Mouse (Mus musculus) CH12.LX (cell line): ENCODE results near the gene Rph3al. TPM values are rescaled to one million over a fixed set of nuclear protein-coding genes. Genes with fewer than 3 reads are reported as not detected.

Experiments used
- DNase-seq: peaks from one replicate; pipeline ENCODE4 v3.0.0-alpha.2; 2013; ENCODE audit errors: extremely low read depth
- H3K27ac ChIP-seq: 2 replicates; pipeline ENCODE4 v1.5.1; 2012; ENCODE audit warnings: low read depth, mild to moderate bottlenecking, control low read depth, moderate library complexity; ENCODE audit not compliant: insufficient read depth
- H3K27me3 ChIP-seq: replicated peaks from 2 replicates; pipeline ENCODE3; 2012; ENCODE audit warnings: inconsistent platforms
- H3K36me3 ChIP-seq, 2 experiments: replicated peaks in 1 of 2; 2 replicates each; pipeline versions ENCODE3 to v1.6.1; 2012; ENCODE audit warnings: inconsistent platforms in 1 of 2, low read length in 1 of 2, mild to moderate bottlenecking in 1 of 2, mixed read lengths in 1 of 2, moderate library complexity in 1 of 2; ENCODE audit not compliant: control insufficient read depth in 1 of 2, insufficient read depth in 1 of 2
- H3K4me1 ChIP-seq, 2 experiments: 2 replicates each; pipeline ENCODE4 v1.6.1; 2012; ENCODE audit warnings: inconsistent platforms in 1 of 2, moderate library complexity in 1 of 2; ENCODE audit not compliant: insufficient read depth in 2 of 2, control insufficient read depth in 1 of 2
- H3K4me2 ChIP-seq: 2 replicates; pipeline ENCODE4 v1.6.1; 2012; ENCODE audit warnings: low read depth, mild to moderate bottlenecking, control low read depth; ENCODE audit not compliant: poor library complexity, insufficient read depth, severe bottlenecking
- H3K4me3 ChIP-seq, 3 experiments: fragments of 150-350 bp in 1 of 3; sonication (generic) in 1 of 3; replicated peaks in 1 of 3; 2 replicates each; pipeline versions ENCODE3 to v1.5.1; 2011 to 2012; ENCODE audit warnings: low read depth in 2 of 3, low read length in 2 of 3, mild to moderate bottlenecking in 2 of 3, moderate library complexity in 2 of 3, control low read depth in 1 of 3, improper control_type of control experiment in 1 of 3, inconsistent platforms in 1 of 3, mixed read lengths in 1 of 3; ENCODE audit not compliant: poor library complexity in 1 of 3
- H3K79me2 ChIP-seq: replicated peaks from 2 replicates; pipeline ENCODE4 v1.6.1; 2012; ENCODE audit warnings: mild to moderate bottlenecking, moderate library complexity; ENCODE audit not compliant: control insufficient read depth, poor library complexity, insufficient read depth, severe bottlenecking; ENCODE audit errors: extremely low read depth
- H3K9ac ChIP-seq: 2 replicates; pipeline ENCODE4 v1.6.1; 2012; ENCODE audit warnings: low read depth, mild to moderate bottlenecking, control low read depth, moderate library complexity; ENCODE audit not compliant: insufficient read depth
- H3K9me3 ChIP-seq: replicated peaks from 2 replicates; pipeline ENCODE3; 2012; ENCODE audit warnings: low read length, inconsistent platforms, mixed read lengths
- BHLHE40 ChIP-seq: IDR thresholded peaks from 2 replicates; pipeline ENCODE4 v1.6.1; 2011; ENCODE audit warnings: mild to moderate bottlenecking, low read depth, low read length, improper control_type of control experiment
- CTCF ChIP-seq, 2 experiments: IDR thresholded peaks in 1 of 2; conservative IDR thresholded peaks in 1 of 2; 2 replicates each; pipeline ENCODE4 v1.5.1; 2011 to 2012; ENCODE audit warnings: low read depth in 2 of 2, low read length in 2 of 2, improper control_type of control experiment in 1 of 2, inconsistent platforms in 1 of 2, mild to moderate bottlenecking in 1 of 2, moderate library complexity in 1 of 2
- E2F4 ChIP-seq: IDR thresholded peaks from 2 replicates; pipeline ENCODE4 v1.6.1; 2011; ENCODE audit warnings: low read depth, low read length, improper control_type of control experiment; ENCODE audit not compliant: insufficient replicate concordance
- ELF1 ChIP-seq: IDR thresholded peaks from 2 replicates; pipeline ENCODE4 v1.6.1; 2014; ENCODE audit warnings: low read depth, mild to moderate bottlenecking, inconsistent platforms, low read length, improper control_type of control experiment
- EP300 ChIP-seq: IDR thresholded peaks from 2 replicates; pipeline ENCODE4 v1.6.1; 2011; ENCODE audit warnings: low read length, improper control_type of control experiment
- GABPA ChIP-seq: IDR thresholded peaks from 2 replicates; pipeline ENCODE4 v1.6.1; 2012; ENCODE audit warnings: low read depth, low read length, improper control_type of control experiment, inconsistent platforms; ENCODE audit not compliant: insufficient replicate concordance
- HCFC1 ChIP-seq: IDR thresholded peaks from 2 replicates; pipeline ENCODE4 v1.6.1; 2012; ENCODE audit warnings: low read depth, mild to moderate bottlenecking, inconsistent platforms, low read length, improper control_type of control experiment
- JUN ChIP-seq: IDR thresholded peaks from 2 replicates; pipeline ENCODE4 v1.6.1; 2011; ENCODE audit warnings: low read depth, mild to moderate bottlenecking, low read length, improper control_type of control experiment, moderate library complexity; ENCODE audit not compliant: insufficient read depth
- JUND ChIP-seq: conservative IDR thresholded peaks from 2 replicates; pipeline ENCODE4 v1.6.1; 2011; ENCODE audit warnings: low read depth, low read length, improper control_type of control experiment
- MAFK ChIP-seq: IDR thresholded peaks from 2 replicates; pipeline ENCODE4 v1.6.1; 2011; ENCODE audit warnings: low read length, improper control_type of control experiment; ENCODE audit not compliant: insufficient replicate concordance
- NELFE ChIP-seq: IDR thresholded peaks from 2 replicates; pipeline ENCODE4 v1.6.1; 2011; ENCODE audit warnings: low read depth, low read length, improper control_type of control experiment
- NRF1 ChIP-seq: IDR thresholded peaks from 2 replicates; pipeline ENCODE4 v1.6.1; 2014; ENCODE audit warnings: low read depth, mild to moderate bottlenecking, inconsistent platforms, low read length, improper control_type of control experiment, moderate library complexity
- POLR2A ChIP-seq: IDR thresholded peaks from 2 replicates; pipeline ENCODE4 v1.6.1; 2011; ENCODE audit warnings: low read depth, mild to moderate bottlenecking, improper control_type of control experiment, low read length
- POLR2AphosphoS2 ChIP-seq: IDR thresholded peaks from 2 replicates; pipeline ENCODE4 v1.6.1; 2011; ENCODE audit warnings: low read depth, low read length, improper control_type of control experiment
- RAD21 ChIP-seq: IDR thresholded peaks from 2 replicates; pipeline ENCODE4 v1.6.1; 2011; ENCODE audit warnings: low read depth, mild to moderate bottlenecking, low read length, improper control_type of control experiment, moderate library complexity
- TBP ChIP-seq: conservative IDR thresholded peaks from 2 replicates; pipeline ENCODE4 v1.6.1; 2011; ENCODE audit warnings: low read depth, low read length, improper control_type of control experiment
- UBTF ChIP-seq: IDR thresholded peaks from 2 replicates; pipeline ENCODE4 v1.6.1; 2012; ENCODE audit warnings: low read depth, mild to moderate bottlenecking, inconsistent platforms, low read length, improper control_type of control experiment, moderate library complexity
- USF1 ChIP-seq: IDR thresholded peaks from 2 replicates; pipeline ENCODE4 v1.6.1; 2014; ENCODE audit warnings: low read depth, mild to moderate bottlenecking, inconsistent platforms, low read length, improper control_type of control experiment
- USF2 ChIP-seq: conservative IDR thresholded peaks from 2 replicates; pipeline ENCODE4 v1.6.1; 2011; ENCODE audit warnings: low read depth, low read length, improper control_type of control experiment
- ZKSCAN1 ChIP-seq: IDR thresholded peaks from 2 replicates; pipeline ENCODE4 v1.6.1; 2012; ENCODE audit warnings: low read depth, inconsistent platforms, low read length, improper control_type of control experiment, borderline replicate concordance
- ZMIZ1 ChIP-seq: IDR thresholded peaks from 2 replicates; pipeline ENCODE4 v1.6.1; 2012; ENCODE audit warnings: low read depth, mild to moderate bottlenecking, inconsistent platforms, low read length, improper control_type of control experiment
- dilution Hi-C: fragments of 300-500 bp; cut with MboI; formaldehyde crosslinking; loops from 2 replicates; pipeline ENCODE4 v1.14.3; 2020; ENCODE audit warnings: low sequenced_read_pairs; ENCODE audit not compliant: extremely low pct_unique_long_range_greater_than_20kb, extremely low pct_ligation_motif_present
- in situ Hi-C: fragments of 300-500 bp; cut with MboI; formaldehyde crosslinking; loops from 3 replicates; pipeline ENCODE4 v1.14.3; 2019; ENCODE audit warnings: low sequenced_read_pairs, low pct_ligation_motif_present, low pct_unique_long_range_greater_than_20kb, mixed read lengths
- polyA plus RNA-seq: library from polyadenylated mRNA; unstranded; fragments of >175 nt; gene quantifications from 2 replicates; pipeline ENCODE4 v1.2.1, GENCODE M21; 2012; ENCODE audit warnings: low read depth; ENCODE audit not compliant: insufficient read length
- total RNA-seq, 2 experiments: library from RNA; depleted of rRNA; stranded (reverse); fragments of 300-350 nt in 1 of 2; fragments of >200 nt in 1 of 2; gene quantifications; 2 replicates each; pipeline ENCODE4 v1.2.3; 2012 to 2014

The Rph3al gene
- total and polyA plus RNA-seq, 3 experiments = 0.34 to 0.39 TPM; not detected in 1

GRCm38 (mm10) chr11:75934425-75934824 is 3.8 kb downstream of the Rph3al start:
- no peak overlapping the region for H3K4me2 ChIP-seq
- H3K9me3 ChIP-seq = no peaks in the 10 kb centered on the region
- no peaks in the 10 kb centered on the region for H3K36me3 ChIP-seq
- H3K27ac ChIP-seq = no peak overlapping the region
- no peak for DNase-seq
- TF ChIP-seq RAD21 = no peak
- TF ChIP-seq CTCF (conservative IDR thresholded peaks at IDR 0.05 in 1 of 2, IDR thresholded peaks at IDR 0.05 in 1 of 2; ENCODE audit: low read depth in 2 of 2, low read length in 2 of 2) = no peak
- no peak for TF ChIP-seq NELFE
- TF ChIP-seq USF2 = no peak
- TF ChIP-seq BHLHE40 = no peak
- TF ChIP-seq UBTF = no peak
- no peak overlapping the region for H3K9ac ChIP-seq
- H3K27me3 ChIP-seq = peaks cover 6% of the 10 kb centered on the region
- H3K4me1 ChIP-seq = peaks cover 0 to 27% of the 10 kb centered on the region in 2 experiments; a peak in 2 of 4 replicates
- dilution Hi-C loops = no loop called here
- in situ Hi-C loops = no loop called here
- H3K4me3 ChIP-seq = no peak overlapping the region
- H3K79me2 ChIP-seq = no peaks in the 10 kb centered on the region

GRCm38 (mm10) chr11:75933371-75933770 is 4.9 kb downstream of the Rph3al start:
- no peak overlapping the region for H3K4me2 ChIP-seq
- H3K4me1 ChIP-seq = peaks cover 0 to 27% of the 10 kb centered on the region in 2 experiments; a peak in 2 of 4 replicates
- TF ChIP-seq MAFK (no peak), E2F4 (no peak), TBP (no peak), ZKSCAN1 (no peak), BHLHE40 (no peak), EP300 (no peak), ZMIZ1 (no peak), POLR2AphosphoS2 (no peak)
- DNase-seq = no peak
- no peak overlapping the region for H3K4me3 ChIP-seq
- peaks cover 8% of the 10 kb centered on the region for H3K27me3 ChIP-seq
- H3K36me3 ChIP-seq = no peaks in the 10 kb centered on the region
- H3K9me3 ChIP-seq = no peaks in the 10 kb centered on the region
- no peaks in the 10 kb centered on the region for H3K79me2 ChIP-seq
- in situ Hi-C loops (no loop called here), dilution Hi-C loops (no loop called here)
- H3K27ac ChIP-seq = no peak overlapping the region
- no peak overlapping the region for H3K9ac ChIP-seq

- Histone ChIP-seq H3K9me3 (no peaks in the 10 kb centered on the region), H3K4me1 (peaks cover 0 to 33% of the 10 kb centered on the region in 2 experiments; a peak in 3 of 4 replicates), H3K4me3 (no peak overlapping the region), H3K9ac (no peak overlapping the region), H3K27ac (no peak overlapping the region), H3K36me3 (no peaks in the 10 kb centered on the region), H3K79me2 (no peaks in the 10 kb centered on the region), H3K27me3 (peaks cover 7% of the 10 kb centered on the region), H3K4me2 (no peak overlapping the region)
- in situ Hi-C loops (no loop called here), dilution Hi-C loops (no loop called here)
- no peak for DNase-seq
- TF ChIP-seq MAFK (no peak), UBTF (no peak), HCFC1 (no peak), RAD21 (no peak), BHLHE40 (no peak), JUND (no peak), ZKSCAN1 (no peak), NRF1 (no peak), USF1 (no peak), POLR2AphosphoS2 (no peak), NELFE (no peak), POLR2A (no peak), JUN (no peak), ZMIZ1 (no peak), ELF1 (no peak), GABPA (no peak), E2F4 (no peak)
These were observed 7.1 kb downstream of the Rph3al start for GRCm38 (mm10) chr11:75930911-75931678.
